Mouse (Mus musculus): ENCODE data around the gene Grk3. TPM values are rescaled to one million over a fixed set of nuclear protein-coding genes. Genes with fewer than 3 reads are reported as not detected.

The Grk3 gene
- polyA plus RNA-seq, 1 experiment from 2014 or later = 10.6 TPM

- H3K36me3 ChIP-seq = peaks cover 62% of the 10 kb centered on the region
- H3K9me3 ChIP-seq = no peaks in the 10 kb centered on the region
- H3K27me3 ChIP-seq (ENCODE audit: insufficient read depth, poor library complexity, severe bottlenecking) = peaks cover 11% of the 10 kb centered on the region; the same call in 1 of the 2 replicates
- peaks cover 47% of the 10 kb centered on the region for H3K4me1 ChIP-seq
- H3K4me3 ChIP-seq = no peak overlapping the region
- no peak overlapping the region for H3K27ac ChIP-seq
- DNase-seq (ENCODE audit: low spot score) = no peak
- 33% methylated on average over 4 of the region's 4 CpGs for WGBS
Observed at GRCm38 (mm10) chr5:112876846-112877390, 138.7 kb downstream of the Grk3 start.

- 72% methylated on average over 6 of the region's 6 CpGs for WGBS
Observed at GRCm38 (mm10) chr5:112872999-112873398, 142.6 kb downstream of the Grk3 start.

GRCm38 (mm10) chr5:112870729-112871128 lies 144.9 kb downstream of the Grk3 start:
- DNase-seq (ENCODE audit: low spot score) = no peak
- 24% methylated on average over 9 of the region's 9 CpGs for WGBS

More at GRCm38 (mm10) chr5:112872999-112873398, 142.6 kb downstream of the Grk3 start:
- Histone ChIP-seq H3K27me3 (ENCODE audit: insufficient read depth, poor library complexity, severe bottlenecking) (peaks cover 19% of the 10 kb centered on the region; the same call in 1 of the 2 replicates), H3K4me1 (peaks cover 25% of the 10 kb centered on the region), H3K4me3 (no peak overlapping the region), H3K27ac (no peak overlapping the region), H3K36me3 (peaks cover 79% of the 10 kb centered on the region), H3K9me3 (no peaks in the 10 kb centered on the region)
- no peak for DNase-seq (ENCODE audit: low spot score)

GRCm38 (mm10) chr5:112868620-112869019 lies 147.0 kb downstream of the Grk3 start:
- DNase-seq (ENCODE audit: low spot score) = no peak
- WGBS = 81% methylated on average over 5 of the region's 5 CpGs
- peaks cover 19% of the 10 kb centered on the region for H3K4me1 ChIP-seq
- no peaks in the 10 kb centered on the region for H3K9me3 ChIP-seq
- no peak overlapping the region for H3K4me3 ChIP-seq
- H3K27me3 ChIP-seq (ENCODE audit: insufficient read depth, poor library complexity, severe bottlenecking) = peaks cover 11% of the 10 kb centered on the region; the same call in 1 of the 2 replicates
- H3K27ac ChIP-seq = no peak overlapping the region
- peaks cover 79% of the 10 kb centered on the region for H3K36me3 ChIP-seq

More at GRCm38 (mm10) chr5:112870729-112871128, 144.9 kb downstream of the Grk3 start:
- H3K36me3 ChIP-seq = peaks cover 79% of the 10 kb centered on the region
- peaks cover 25% of the 10 kb centered on the region for H3K4me1 ChIP-seq
- H3K27ac ChIP-seq = no peak overlapping the region
- no peak overlapping the region for H3K4me3 ChIP-seq
- no peaks in the 10 kb centered on the region for H3K9me3 ChIP-seq
- peaks cover 21% of the 10 kb centered on the region; the same call in 1 of the 2 replicates for H3K27me3 ChIP-seq (ENCODE audit: insufficient read depth, poor library complexity, severe bottlenecking)

GRCm38 (mm10) chr5:112864719-112865367 lies 150.7 kb downstream of the Grk3 start:
- no peaks in the 10 kb centered on the region for H3K9me3 ChIP-seq
- no peak overlapping the region for H3K27ac ChIP-seq
- peaks cover 91% of the 10 kb centered on the region for H3K36me3 ChIP-seq
- H3K4me1 ChIP-seq = no peaks in the 10 kb centered on the region
- no peak overlapping the region for H3K4me3 ChIP-seq
- 0 out of 2 replicates have a peak, but pooled peaks cover 4% of the 10 kb centered on the region for H3K27me3 ChIP-seq (ENCODE audit: insufficient read depth, poor library complexity, severe bottlenecking)
- DNase-seq (ENCODE audit: low spot score) = no peak
- 46% methylated on average over 4 of the region's 4 CpGs for WGBS

Other genes starting within 250 kb of the Grk3 start
- 17.0 and 28.0 TPM in 2 replicates for gene Myo18b, start 119.4 kb downstream of the Grk3 start, polyA plus RNA-seq (2016; fragmentation: Nextera tagmentation; extraction: Ambion mirVana)
- gene Crybb2, start 54.3 kb upstream of the Grk3 start, polyA plus RNA-seq (2016; fragmentation: Nextera tagmentation; extraction: Ambion mirVana) = not detected in 2 replicates
- 0.71 and 0.87 TPM in 2 replicates for gene Crybb3, start 65.8 kb upstream of the Grk3 start, polyA plus RNA-seq (2016; fragmentation: Nextera tagmentation; extraction: Ambion mirVana)
- gene 2900026A02Rik, start 205.4 kb upstream of the Grk3 start, polyA plus RNA-seq (2016; fragmentation: Nextera tagmentation; extraction: Ambion mirVana) = 10.2 and 14.7 TPM in 2 replicates
- gene Tmem211, start 211.1 kb upstream of the Grk3 start, polyA plus RNA-seq (2016; fragmentation: Nextera tagmentation; extraction: Ambion mirVana) = not detected in 2 replicates